Mouse (Mus musculus) limb, embryonic 13.5 days (tissue): Measurements from ENCODE around the gene Spata1. TPM values are rescaled to one million over a fixed set of nuclear protein-coding genes. Genes with fewer than 3 reads are reported as not detected.

Experiments
- ATAC-seq: fragments of 200-750 bp; cut with Nextera tagmentation; 2 replicates; pipeline ENCODE4 v1.8.0; 2017; ENCODE audit warnings: low read depth, moderate number of reproducible peaks, moderate TSS enrichment; ENCODE audit not compliant: low FRiP score
- H3K27ac ChIP-seq: fragments of 300-500 bp; sonication (generic); 2 replicates; pipeline ENCODE4 v1.5.1; 2015; ENCODE audit warnings: inconsistent platforms, mild to moderate bottlenecking, moderate library complexity
- H3K27me3 ChIP-seq: fragments of 300-500 bp; sonication (generic); 2 replicates; pipeline ENCODE4 v1.6.1; 2015; ENCODE audit warnings: mild to moderate bottlenecking, inconsistent platforms
- H3K36me3 ChIP-seq: fragments of 300-500 bp; sonication (generic); 2 replicates; pipeline ENCODE4 v1.6.1; 2015; ENCODE audit warnings: inconsistent platforms, mild to moderate bottlenecking, moderate library complexity
- H3K4me1 ChIP-seq: fragments of 300-500 bp; sonication (generic); 2 replicates; pipeline ENCODE4 v1.6.1; 2015; ENCODE audit warnings: inconsistent platforms
- H3K4me2 ChIP-seq: fragments of 300-500 bp; sonication (generic); replicated peaks from 2 replicates; pipeline ENCODE4 v1.6.1; 2015; ENCODE audit warnings: inconsistent platforms, mild to moderate bottlenecking, moderate library complexity
- H3K4me3 ChIP-seq: fragments of 300-500 bp; sonication (generic); 2 replicates; pipeline ENCODE4 v1.5.1; 2015; ENCODE audit warnings: moderate library complexity, mild to moderate bottlenecking, inconsistent platforms
- H3K9ac ChIP-seq: fragments of 300-500 bp; sonication (generic); 2 replicates; pipeline ENCODE4 v1.6.1; 2015; ENCODE audit warnings: mild to moderate bottlenecking, inconsistent platforms
- H3K9me3 ChIP-seq: fragments of 300-500 bp; sonication (generic); 2 replicates; pipeline ENCODE4 v1.6.1; 2016; ENCODE audit warnings: inconsistent platforms
- WGBS: fragments of 180-500 bp; shearing (Covaris S2); methylation state at CpG from one replicate; pipeline ENCODE4 v1.1.7; 2015; 5-methylcytosine and 5-hydroxymethylcytosine counted together
- polyA plus RNA-seq: library from polyadenylated mRNA; unstranded; fragments of >200 nt; fragmentation: Nextera tagmentation; extraction: Ambion mirVana; gene quantifications from 2 replicates; pipeline ENCODE4 v1.2.1, GENCODE M21; 2015

Gene Spata1
- polyA plus RNA-seq, 1 experiment from 2014 or later: 9.1 TPM

DNA sequence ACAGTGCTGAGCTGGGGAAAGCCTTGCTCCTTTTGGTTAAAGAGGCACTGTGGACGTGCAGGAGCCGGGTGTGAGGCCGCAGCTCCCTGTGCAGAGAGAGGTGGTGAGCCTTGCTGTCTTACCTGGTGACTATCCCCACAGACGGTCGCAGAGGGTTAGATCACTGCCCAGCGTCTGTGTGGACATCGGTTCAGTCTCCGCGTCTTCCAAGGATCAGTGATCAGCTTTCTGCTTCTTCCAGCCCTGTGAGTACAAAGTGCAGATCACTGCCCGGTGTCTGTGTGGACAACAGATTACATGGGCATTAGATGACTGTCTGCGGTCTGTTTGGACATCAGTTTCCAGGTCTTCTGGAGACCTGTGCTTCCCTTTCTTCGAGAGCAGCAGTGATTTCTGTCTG lies 85.0 kb downstream of the Spata1 start:
- Histone ChIP-seq H3K27ac (no peak overlapping the region), H3K9me3 (no peaks in the 10 kb centered on the region), H3K4me3 (no peak overlapping the region), H3K4me1 (peaks cover 14% of the 10 kb centered on the region), H3K27me3 (no peaks in the 10 kb centered on the region), H3K9ac (no peak overlapping the region), H3K4me2 (no peak overlapping the region), H3K36me3 (peaks cover 15% of the 10 kb centered on the region)
- 92% methylated on average over 12 of the region's 12 CpGs for WGBS
- no peak for ATAC-seq

DNA sequence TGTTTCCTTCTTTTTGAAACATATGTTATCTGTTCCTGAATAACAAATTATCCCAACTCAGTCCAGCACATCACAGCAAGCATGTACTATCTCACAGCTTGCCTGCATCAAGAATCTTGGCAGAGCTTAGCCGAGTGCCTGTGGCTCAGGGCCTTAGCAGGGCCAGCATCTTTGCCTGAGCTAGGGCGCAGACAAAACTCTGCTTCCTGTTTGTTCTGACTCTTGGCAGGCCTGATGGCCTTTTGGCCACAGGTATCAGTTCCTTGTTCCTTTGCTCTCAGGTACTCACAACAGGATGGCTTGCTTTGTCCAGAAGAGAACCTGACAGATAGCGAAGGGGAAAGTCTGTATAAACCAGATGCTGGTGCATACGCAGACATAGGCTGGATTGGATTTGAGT lies 85.6 kb downstream of the Spata1 start:
- peaks cover 14% of the 10 kb centered on the region for H3K4me1 ChIP-seq
- no peaks in the 10 kb centered on the region for H3K27me3 ChIP-seq
- WGBS: 95% methylated on average over 4 of the region's 4 CpGs
- ATAC-seq: no peak
- no peak overlapping the region for H3K27ac ChIP-seq
- no peak overlapping the region for H3K9ac ChIP-seq
- H3K4me3 ChIP-seq: no peak overlapping the region
- H3K4me2 ChIP-seq: no peak overlapping the region
- no peaks in the 10 kb centered on the region for H3K9me3 ChIP-seq
- H3K36me3 ChIP-seq: peaks cover 10% of the 10 kb centered on the region

DNA sequence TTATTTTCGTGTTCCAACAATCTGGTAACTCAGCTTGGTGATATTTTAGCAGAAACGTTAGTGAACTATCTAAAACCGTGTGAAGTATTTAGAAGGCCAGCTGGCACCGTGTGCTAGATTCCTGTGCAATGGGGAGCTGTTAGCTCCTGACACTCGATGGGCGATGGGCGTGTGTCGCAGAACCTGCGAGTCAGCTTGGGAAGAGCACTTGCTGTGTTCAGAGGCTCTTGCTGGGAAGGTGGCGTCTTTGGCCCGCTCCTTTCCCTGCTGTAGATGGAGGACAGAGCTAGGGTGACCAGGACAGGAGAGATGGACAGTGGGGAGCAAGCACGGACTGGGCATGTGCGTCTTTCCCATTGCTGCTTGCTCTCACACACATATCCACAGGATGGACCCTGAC lies 86.5 kb downstream of the Spata1 start:
- no peak overlapping the region for H3K27ac ChIP-seq
- peaks cover 14% of the 10 kb centered on the region for H3K4me1 ChIP-seq
- H3K27me3 ChIP-seq: no peaks in the 10 kb centered on the region
- H3K4me2 ChIP-seq: no peak overlapping the region
- H3K36me3 ChIP-seq: peaks cover 4% of the 10 kb centered on the region; the same call in 1 of the 2 replicates
- no peak overlapping the region for H3K4me3 ChIP-seq
- H3K9me3 ChIP-seq: no peaks in the 10 kb centered on the region
- no peak for ATAC-seq
- 88% methylated on average over 13 of the region's 13 CpGs for WGBS
- H3K9ac ChIP-seq: no peak overlapping the region

DNA sequence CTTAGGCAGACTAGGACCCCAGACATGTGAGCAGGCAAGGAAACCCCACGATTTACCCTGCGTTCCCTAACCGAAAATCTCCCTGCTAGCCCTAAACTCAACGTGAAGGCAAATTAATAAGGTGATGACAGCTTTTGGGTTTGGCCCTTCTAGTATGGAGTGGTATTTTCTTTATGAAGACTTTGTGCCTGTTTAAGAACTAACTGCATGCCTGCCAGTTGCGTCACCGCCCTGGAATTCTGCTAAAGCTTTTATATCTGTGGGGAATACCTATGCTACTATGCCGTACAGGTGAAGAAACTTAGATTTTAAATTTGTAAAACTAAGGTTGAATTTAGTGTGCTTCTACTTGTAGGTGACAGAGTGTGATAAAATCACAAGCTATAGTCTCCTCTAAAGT lies 87.1 kb downstream of the Spata1 start:
- H3K4me2 ChIP-seq: no peak overlapping the region
- H3K4me3 ChIP-seq: no peak overlapping the region
- ATAC-seq: no peak
- WGBS: 74% methylated on average over 7 of the region's 7 CpGs
- H3K27ac ChIP-seq: no peak overlapping the region
- H3K27me3 ChIP-seq: no peaks in the 10 kb centered on the region
- H3K9ac ChIP-seq: no peak overlapping the region
- peaks cover under 1% of the 10 kb centered on the region; the same call in 1 of the 2 replicates for H3K36me3 ChIP-seq
- H3K4me1 ChIP-seq: peaks cover 14% of the 10 kb centered on the region
- no peaks in the 10 kb centered on the region for H3K9me3 ChIP-seq

DNA sequence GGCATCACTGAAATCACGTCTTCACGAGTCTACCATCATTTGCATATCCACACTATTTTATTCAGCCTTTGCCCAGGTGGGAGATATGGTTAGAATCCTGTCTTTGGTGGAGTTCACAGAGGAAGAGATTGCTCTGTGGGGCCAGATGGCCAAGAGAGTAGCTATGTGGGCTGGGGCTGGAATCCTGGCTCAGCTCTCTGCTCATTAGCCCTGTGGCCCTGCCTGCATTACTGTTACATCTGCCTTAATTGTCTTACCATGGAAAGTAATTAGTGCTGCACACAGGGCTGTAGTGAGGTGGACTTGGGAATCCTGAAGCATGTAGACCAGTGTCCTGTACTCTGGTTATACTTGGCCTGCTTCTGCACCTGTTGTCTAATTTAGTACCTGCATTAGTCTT lies 87.5 kb downstream of the Spata1 start:
- Histone ChIP-seq H3K9ac (no peak overlapping the region), H3K4me3 (no peak overlapping the region), H3K4me1 (peaks cover 17% of the 10 kb centered on the region), H3K27ac (no peak overlapping the region), H3K27me3 (no peaks in the 10 kb centered on the region), H3K4me2 (no peak overlapping the region), H3K36me3 (no peaks in the 10 kb centered on the region; the same call in 1 of the 2 replicates), H3K9me3 (no peaks in the 10 kb centered on the region)
- ATAC-seq: no peak
- WGBS: 84% methylated on average over 2 of the region's 2 CpGs

DNA sequence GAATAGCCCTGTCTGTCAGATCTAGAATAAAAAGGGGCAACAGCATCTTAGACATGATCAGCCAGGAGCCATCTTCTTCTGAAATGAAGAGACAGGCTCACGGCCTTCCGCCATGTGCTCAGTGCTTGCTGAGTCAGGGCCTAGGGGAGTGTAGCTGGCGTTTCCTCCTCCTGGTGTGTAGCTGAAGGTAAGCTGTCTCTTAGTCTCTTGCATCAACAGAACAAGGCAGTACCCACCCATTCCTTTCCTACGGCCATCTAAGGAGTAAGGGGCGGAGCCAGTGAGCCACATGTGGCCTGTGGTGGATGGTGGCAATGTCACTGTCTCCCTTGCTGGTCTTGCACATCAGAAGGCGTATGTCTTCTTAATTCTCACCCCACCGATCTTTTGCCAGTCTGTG lies 89.4 kb downstream of the Spata1 start:
- Histone ChIP-seq H3K4me3 (no peak overlapping the region), H3K9me3 (no peaks in the 10 kb centered on the region), H3K27me3 (no peaks in the 10 kb centered on the region), H3K4me2 (no peak overlapping the region), H3K27ac (no peak overlapping the region), H3K9ac (no peak overlapping the region), H3K4me1 (peaks cover 36% of the 10 kb centered on the region), H3K36me3 (no peaks in the 10 kb centered on the region; the same call in 1 of the 2 replicates)
- 82% methylated on average over 7 of the region's 7 CpGs for WGBS
- no peak for ATAC-seq

Other genes starting within 250 kb of the Spata1 start
- 18.7 and 18.9 TPM in 2 replicates for gene Ssx2ip, start 95.1 kb downstream of the Spata1 start, polyA plus RNA-seq
- gene Ctbs, start 50.0 kb downstream of the Spata1 start, polyA plus RNA-seq: 8.5 and 8.7 TPM in 2 replicates
- gene Gng5, start 54 bp upstream of the Spata1 start, polyA plus RNA-seq: 947 and 968 TPM in 2 replicates
- 52.8 and 56.1 TPM in 2 replicates for gene Rpf1, start 21.7 kb upstream of the Spata1 start, polyA plus RNA-seq
- 0.06 and 0.34 TPM in 2 replicates for gene Uox, start 70.7 kb upstream of the Spata1 start, polyA plus RNA-seq
- gene Dnase2b, start 115.8 kb upstream of the Spata1 start, polyA plus RNA-seq: not detected in 2 replicates
- gene 4930503B20Rik, start 151.6 kb upstream of the Spata1 start, polyA plus RNA-seq: not detected in 2 replicates
- gene Samd13, start 185.8 kb upstream of the Spata1 start, polyA plus RNA-seq: 1.4 and 1.9 TPM in 2 replicates